Mouse (Mus musculus) heart, embryonic 16.5 days (tissue): ENCODE results near the gene Pheta2. TPM values are rescaled to one million over a fixed set of nuclear protein-coding genes. Genes with fewer than 3 reads are reported as not detected.
A peak's percentile ranks its signal among the peaks of the same experiment; 100 is the strongest.

Source experiments
- ATAC-seq: fragments of 200-750 bp; cut with Nextera tagmentation; replicated peaks from 2 replicates; pipeline ENCODE4 v1.8.0; 2017; ENCODE audit warnings: moderate number of reproducible peaks; ENCODE audit not compliant: insufficient read depth, low FRiP score; ENCODE audit errors: extremely low read depth
- H3K27ac ChIP-seq: fragments of 300-500 bp; sonication (generic); 2 replicates; pipeline ENCODE4 v1.5.1; 2014; ENCODE audit warnings: mild to moderate bottlenecking, low read length, control low read depth, moderate library complexity
- H3K27me3 ChIP-seq: fragments of 300-500 bp; sonication (generic); 2 replicates; pipeline ENCODE4 v1.6.1; 2014; ENCODE audit warnings: low read length, mixed read lengths; ENCODE audit not compliant: control insufficient read depth, insufficient read depth
- H3K36me3 ChIP-seq: fragments of 300-500 bp; sonication (generic); 2 replicates; pipeline ENCODE4 v1.6.1; 2014; ENCODE audit not compliant: control insufficient read depth, insufficient read depth
- H3K4me1 ChIP-seq: fragments of 300-500 bp; sonication (generic); 2 replicates; pipeline ENCODE4 v1.6.1; 2014; ENCODE audit warnings: low read length, mixed read lengths; ENCODE audit not compliant: control insufficient read depth, insufficient read depth
- H3K4me2 ChIP-seq: fragments of 300-500 bp; sonication (generic); 2 replicates; pipeline ENCODE4 v1.6.1; 2014; ENCODE audit warnings: low read depth, mild to moderate bottlenecking, control low read depth, low read length
- H3K4me3 ChIP-seq: fragments of 300-500 bp; sonication (generic); 2 replicates; pipeline ENCODE4 v1.5.1; 2014; ENCODE audit warnings: mild to moderate bottlenecking, control low read depth, low read length
- H3K9ac ChIP-seq: fragments of 300-500 bp; sonication (generic); 2 replicates; pipeline ENCODE4 v1.6.1; 2014; ENCODE audit warnings: low read length, control low read depth
- H3K9me3 ChIP-seq: fragments of 300-500 bp; sonication (generic); replicated peaks from 2 replicates; pipeline ENCODE4 v1.6.1; 2016; ENCODE audit warnings: low read length; ENCODE audit not compliant: control insufficient read depth
- WGBS: fragments of 180-500 bp; shearing (Covaris S2); extraction: QIAGEN DNeasy Blood & Tissue Kit; methylation state at CpG from one replicate; pipeline ENCODE4 v1.1.7; 2014; 5-methylcytosine and 5-hydroxymethylcytosine counted together
- polyA plus RNA-seq: library from polyadenylated mRNA; unstranded; fragments of >200 nt; fragmentation: Nextera tagmentation; extraction: Ambion mirVana; gene quantifications from 2 replicates; pipeline ENCODE4 v1.2.1, GENCODE M21; 2015

Pheta2 gene
- polyA plus RNA-seq, 1 experiment from 2014 or later = 9.4 TPM

DNA sequence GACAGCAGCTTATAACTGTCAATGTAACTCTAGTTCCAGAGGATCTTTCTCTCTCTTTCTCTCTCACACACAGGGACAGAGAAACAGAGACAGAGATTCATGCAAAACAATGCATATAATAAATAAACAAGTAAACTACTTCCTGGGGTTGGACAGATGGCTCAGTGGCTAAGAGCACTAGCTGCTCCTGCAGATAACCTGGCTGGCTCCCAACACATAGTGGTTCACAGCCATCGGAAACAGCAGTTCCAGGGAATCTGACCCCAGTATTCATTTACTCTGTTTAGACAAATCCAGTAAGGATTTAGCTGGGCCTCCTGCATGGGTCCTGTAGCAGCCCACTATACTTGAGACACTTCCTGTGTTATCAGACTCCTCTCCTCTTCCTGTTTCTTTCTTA lies 19.1 kb upstream of the Pheta2 start:
- WGBS = 32% methylated on average over 1 of the region's 1 CpGs
- no peak overlapping the region for H3K4me3 ChIP-seq
- ATAC-seq = no peak

DNA sequence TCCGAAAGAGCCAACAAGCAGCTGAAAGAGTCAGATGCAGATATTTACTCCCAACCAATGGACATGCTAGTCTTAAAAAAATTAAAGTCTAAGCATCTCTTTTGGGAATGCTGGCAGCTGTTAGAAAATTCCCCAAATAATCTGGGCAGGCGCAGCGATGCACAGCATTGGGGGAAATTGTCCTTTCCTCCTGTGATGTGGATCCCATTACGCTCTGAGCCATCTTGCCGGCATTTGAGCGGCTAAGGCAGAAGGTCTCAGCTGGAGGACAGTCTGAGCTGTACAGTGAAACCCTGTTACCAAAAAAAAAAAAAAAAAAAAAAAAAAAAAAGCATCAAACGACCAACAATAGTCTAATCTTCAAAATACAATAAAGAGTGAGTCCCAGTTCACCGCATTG lies 16.5 kb upstream of the Pheta2 start:
- no peak for ATAC-seq
- Histone ChIP-seq H3K4me1 (no peaks in the 10 kb centered on the region), H3K9me3 (no peaks in the 10 kb centered on the region), H3K27ac (no peak overlapping the region), H3K4me2 (no peak overlapping the region), H3K36me3 (no peaks in the 10 kb centered on the region), H3K9ac (no peak overlapping the region), H3K4me3 (no peak overlapping the region), H3K27me3 (no peaks in the 10 kb centered on the region)
- 75% methylated on average over 8 of the region's 8 CpGs for WGBS

More for the DNA sequence above, 19.1 kb upstream of the Pheta2 start:
- Histone ChIP-seq H3K4me2 (no peak overlapping the region), H3K36me3 (no peaks in the 10 kb centered on the region), H3K9ac (no peak overlapping the region), H3K27ac (no peak overlapping the region), H3K9me3 (no peaks in the 10 kb centered on the region), H3K27me3 (no peaks in the 10 kb centered on the region), H3K4me1 (no peaks in the 10 kb centered on the region)

DNA sequence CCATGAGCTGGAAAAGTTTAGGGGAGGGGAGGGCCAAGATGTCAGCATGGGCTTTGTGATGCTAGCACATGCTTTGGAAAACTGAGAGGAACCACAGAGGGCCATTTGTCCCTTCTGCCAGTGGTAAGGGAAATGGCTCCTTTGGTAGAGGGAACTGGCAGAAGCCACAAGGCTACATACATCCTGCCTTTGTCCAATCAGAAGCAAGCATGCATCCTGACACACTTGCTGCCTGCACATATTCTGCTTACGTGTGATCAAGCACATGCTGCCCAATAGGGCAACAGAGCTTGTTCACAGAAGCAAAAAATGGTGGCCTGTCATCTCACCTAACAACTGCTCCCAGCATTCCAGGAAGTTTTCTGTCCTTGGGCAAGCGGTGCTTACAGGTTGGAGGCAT lies 13.4 kb upstream of the Pheta2 start:
- H3K36me3 ChIP-seq = peaks cover 8% of the 10 kb centered on the region
- no peak overlapping the region for H3K27ac ChIP-seq
- H3K9ac ChIP-seq = no peak overlapping the region
- no peaks in the 10 kb centered on the region for H3K27me3 ChIP-seq
- no peak overlapping the region for H3K4me3 ChIP-seq
- no peaks in the 10 kb centered on the region for H3K4me1 ChIP-seq
- no peaks in the 10 kb centered on the region for H3K9me3 ChIP-seq
- 61% methylated on average over 2 of the region's 2 CpGs for WGBS
- H3K4me2 ChIP-seq = no peak overlapping the region
- no peak for ATAC-seq

- no peaks in the 10 kb centered on the region for H3K27me3 ChIP-seq
- H3K27ac ChIP-seq = no peak overlapping the region
- 96% methylated on average over 4 of the region's 4 CpGs for WGBS
- peaks cover 21% of the 10 kb centered on the region for H3K36me3 ChIP-seq
- H3K9me3 ChIP-seq = no peaks in the 10 kb centered on the region
- ATAC-seq = no peak
- no peak overlapping the region for H3K4me3 ChIP-seq
- no peak overlapping the region for H3K9ac ChIP-seq
- H3K4me1 ChIP-seq = peaks cover 9% of the 10 kb centered on the region
- no peak overlapping the region for H3K4me2 ChIP-seq
Measured at GRCm38 (mm10) chr15:82335194-82335593, 3.5 kb upstream of the Pheta2 start.

- no peak for ATAC-seq
- Histone ChIP-seq H3K4me2 (no peak overlapping the region), H3K9me3 (no peaks in the 10 kb centered on the region), H3K36me3 (peaks cover 18% of the 10 kb centered on the region), H3K4me3 (no peak overlapping the region), H3K27me3 (no peaks in the 10 kb centered on the region), H3K27ac (no peak overlapping the region), H3K4me1 (peaks cover 19% of the 10 kb centered on the region), H3K9ac (no peak overlapping the region)
- 88% methylated on average over 12 of the region's 12 CpGs for WGBS
Measured at GRCm38 (mm10) chr15:82336629-82337028, 2.1 kb upstream of the Pheta2 start.

DNA sequence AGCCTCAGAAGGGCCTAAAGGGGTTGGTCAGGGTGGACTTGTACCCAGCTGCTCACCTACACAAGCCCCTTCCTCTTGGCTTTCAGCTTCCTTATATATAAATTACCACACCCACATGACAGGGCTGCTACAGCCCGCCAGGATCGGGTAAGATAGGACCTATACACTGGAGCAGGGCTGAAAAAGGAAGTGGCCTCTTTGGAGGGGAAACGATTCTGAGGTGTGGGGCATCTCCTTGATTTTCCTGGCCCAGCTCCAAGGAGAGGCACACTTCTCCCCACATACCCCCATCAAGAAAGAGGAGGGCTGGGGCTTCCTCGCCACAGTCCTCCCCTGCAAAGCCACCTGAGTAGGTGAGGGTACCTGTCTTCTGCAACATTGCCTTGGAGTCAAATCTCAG lies 867 bp upstream of the Pheta2 start:
- WGBS = 8% methylated on average over 4 of the region's 4 CpGs
- Histone ChIP-seq H3K4me1 (peaks cover 29% of the 10 kb centered on the region), H3K36me3 (peaks cover 18% of the 10 kb centered on the region), H3K9me3 (no peaks in the 10 kb centered on the region), H3K4me2 (peak overlapping the region; percentile 70), H3K27me3 (no peaks in the 10 kb centered on the region), H3K4me3 (peak overlapping the region; percentile 76), H3K9ac (peak overlapping the region; percentile 80), H3K27ac (peak overlapping the region; percentile 69)
- no peak for ATAC-seq

DNA sequence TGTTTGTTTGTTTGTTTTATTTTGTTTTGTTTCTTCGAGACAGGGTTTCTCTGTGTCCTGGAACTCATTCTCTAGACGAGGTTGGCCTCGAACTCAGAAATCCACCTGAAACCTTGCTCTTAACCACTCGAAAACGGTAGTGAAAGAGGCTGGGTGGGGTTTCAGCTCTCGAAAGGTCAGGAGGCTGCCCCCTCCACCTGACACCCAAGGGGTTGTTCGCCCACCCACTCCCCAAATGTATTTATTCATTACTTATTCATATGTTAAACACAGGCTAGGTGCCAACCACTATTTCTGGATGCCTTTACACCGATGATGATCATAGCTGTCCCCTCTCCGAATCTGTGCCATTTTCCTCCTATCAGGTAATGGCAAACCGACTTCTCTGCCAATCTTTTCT lies 408 bp downstream of the Pheta2 start:
- peaks cover 29% of the 10 kb centered on the region for H3K4me1 ChIP-seq
- peaks cover 18% of the 10 kb centered on the region for H3K36me3 ChIP-seq
- peak overlapping the region; percentile 80 for H3K9ac ChIP-seq
- H3K4me3 ChIP-seq = peak overlapping the region; percentile 76
- H3K4me2 ChIP-seq = peak overlapping the region; percentile 70
- no peak for ATAC-seq
- H3K27ac ChIP-seq = peak overlapping the region; percentile 37
- H3K27me3 ChIP-seq = no peaks in the 10 kb centered on the region
- no peaks in the 10 kb centered on the region for H3K9me3 ChIP-seq
- 60% methylated on average over 10 of the region's 10 CpGs for WGBS

- peaks cover 29% of the 10 kb centered on the region for H3K4me1 ChIP-seq
- H3K4me3 ChIP-seq = no peak overlapping the region
- peak overlapping the region; percentile 34 for H3K27ac ChIP-seq
- no peak for ATAC-seq
- H3K9ac ChIP-seq = no peak overlapping the region
- H3K27me3 ChIP-seq = no peaks in the 10 kb centered on the region
- H3K36me3 ChIP-seq = peaks cover 18% of the 10 kb centered on the region
- H3K9me3 ChIP-seq = no peaks in the 10 kb centered on the region
- 69% methylated on average over 8 of the region's 8 CpGs for WGBS
- no peak overlapping the region for H3K4me2 ChIP-seq
Measured at GRCm38 (mm10) chr15:82339634-82340254, 1.0 kb downstream of the Pheta2 start.

DNA sequence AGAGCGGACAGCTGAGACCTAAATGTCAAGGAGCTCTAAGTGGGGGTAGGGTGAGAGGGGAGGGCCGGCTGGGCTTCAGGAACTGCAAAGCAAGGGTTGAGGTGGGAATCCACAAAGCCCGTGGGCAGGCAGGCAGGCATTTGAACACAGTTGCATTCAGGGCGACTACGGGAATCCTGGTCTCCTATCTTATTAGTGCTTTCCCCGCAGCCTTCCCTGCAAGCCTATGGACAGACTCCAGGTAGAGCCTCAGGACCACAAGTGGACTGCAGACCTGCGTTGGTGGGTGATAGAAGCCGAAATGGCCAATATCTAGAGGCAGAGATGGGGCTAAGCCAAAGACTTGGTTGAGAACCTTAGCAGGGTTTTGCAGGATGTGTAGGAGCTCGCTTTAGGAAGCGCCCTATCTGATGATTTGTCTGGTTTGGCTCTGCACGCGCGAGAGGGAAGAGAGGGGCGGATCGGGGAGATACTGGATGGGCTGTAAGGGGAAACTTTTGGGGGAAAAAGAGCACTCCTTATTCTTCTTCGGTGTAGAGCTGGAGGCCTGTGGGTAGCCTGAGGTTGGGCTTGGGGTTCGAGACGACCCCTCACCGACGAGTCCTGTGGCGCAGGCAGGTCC lies 1.8 kb downstream of the Pheta2 start:
- peak overlapping the region; percentile 64 for H3K4me3 ChIP-seq
- peak overlapping the region; percentile 87 for H3K9ac ChIP-seq
- H3K27me3 ChIP-seq = no peaks in the 10 kb centered on the region
- 33% methylated on average over 21 of the region's 21 CpGs for WGBS
- H3K4me2 ChIP-seq = peak overlapping the region; percentile 76
- peaks cover 29% of the 10 kb centered on the region for H3K4me1 ChIP-seq
- H3K9me3 ChIP-seq = no peaks in the 10 kb centered on the region
- H3K36me3 ChIP-seq = peaks cover 11% of the 10 kb centered on the region
- peak overlapping the region; percentile 86 for H3K27ac ChIP-seq
- ATAC-seq = no peak
